Mouse (Mus musculus): ENCODE results near the gene Ccdc6.
A peak's percentile ranks its signal among the peaks of the same experiment; 100 is the strongest.
"Not testable (repeated sequence)": the region's sequence is repeated elsewhere in the genome, so short reads cannot be mapped to it uniquely, and the experiment has no call there.

Gene Ccdc6

DNA sequence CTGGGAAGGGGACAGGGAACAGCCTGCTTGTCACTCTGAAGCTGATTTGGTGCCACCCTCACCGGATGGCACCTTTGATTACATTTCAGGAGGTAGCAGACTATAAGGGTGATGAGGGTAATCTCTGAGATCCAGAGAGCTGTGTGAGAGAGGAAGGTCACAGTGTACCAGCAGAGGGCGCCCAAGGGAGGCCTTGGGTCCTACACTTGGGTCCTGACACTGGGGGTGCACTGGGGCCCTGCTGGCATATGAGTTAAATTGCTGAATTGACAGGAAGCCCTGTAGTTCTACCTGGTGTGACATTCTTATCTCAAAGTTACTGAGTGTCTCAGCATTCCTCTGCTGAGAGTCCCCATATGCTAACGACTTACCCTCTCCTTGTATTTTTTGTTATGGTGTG is 76.4 kb downstream of the Ccdc6 start:
- DNase-seq, result peak; percentile 69 to 70

DNA sequence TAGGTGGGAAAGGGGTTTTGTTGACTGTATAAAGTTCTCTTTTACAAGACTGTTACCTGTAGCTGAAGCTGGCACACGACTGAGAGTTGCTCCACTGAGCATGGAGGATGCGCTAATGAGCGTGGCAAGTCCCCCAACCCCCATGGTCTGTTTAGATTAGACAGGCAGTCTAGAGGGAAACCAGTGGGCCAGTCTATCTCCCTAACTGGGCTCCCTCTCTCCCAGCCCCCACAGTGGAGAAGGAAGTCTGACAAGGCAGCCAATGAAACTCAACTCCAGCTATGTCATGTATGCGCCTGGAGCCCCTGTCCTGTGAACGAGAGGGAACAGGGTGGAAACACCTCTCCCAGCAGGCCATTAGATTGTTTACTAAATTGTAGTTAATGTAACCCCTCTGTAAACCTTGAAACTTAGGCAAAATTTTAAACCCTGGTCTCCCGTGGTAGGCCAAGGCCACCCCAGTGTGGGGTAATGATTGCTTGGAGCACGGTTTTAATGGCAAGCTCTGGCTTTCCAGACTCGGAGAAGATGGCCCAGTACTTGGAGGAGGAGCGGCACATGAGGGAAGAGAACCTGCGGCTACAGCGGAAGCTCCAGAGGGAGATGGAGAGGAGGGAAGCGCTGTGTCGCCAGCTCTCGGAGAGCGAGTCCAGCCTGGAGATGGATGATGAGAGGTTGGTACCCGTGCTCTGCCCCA is 77.7 kb downstream of the Ccdc6 start:
- no peak for DNase-seq

DNA sequence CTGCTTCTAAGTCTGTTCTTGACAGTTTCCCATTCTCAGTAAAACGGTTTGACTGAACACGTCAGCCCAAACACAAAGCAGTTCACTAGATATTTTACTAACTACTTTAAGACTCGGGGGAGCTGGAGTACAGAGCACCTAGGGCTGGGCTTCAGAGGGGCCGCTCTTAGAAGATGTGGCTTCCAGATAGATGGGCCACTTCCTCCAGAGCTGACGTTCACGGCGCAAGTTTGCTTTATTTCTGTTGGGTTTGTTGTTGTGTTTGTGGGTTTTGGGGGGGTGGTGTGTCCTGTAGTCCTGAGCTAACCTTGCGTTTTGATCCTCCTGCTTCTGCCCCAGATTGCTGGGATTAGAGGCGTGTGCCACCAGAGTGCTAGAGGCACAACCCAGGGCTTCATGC is 83.8 kb downstream of the Ccdc6 start:
- DNase-seq, result peak in 1 of 2 experiments; percentile 19

GRCm38 (mm10) chr10:70181279-70181972 is 84.5 kb downstream of the Ccdc6 start:
- no peak for DNase-seq

- DNase-seq, result no peak
Observed at GRCm38 (mm10) chr10:70183210-70184080, 86.5 kb downstream of the Ccdc6 start.

GRCm38 (mm10) chr10:70186136-70186535 is 89.2 kb downstream of the Ccdc6 start:
- peak; percentile 27 to 43 for DNase-seq

DNA sequence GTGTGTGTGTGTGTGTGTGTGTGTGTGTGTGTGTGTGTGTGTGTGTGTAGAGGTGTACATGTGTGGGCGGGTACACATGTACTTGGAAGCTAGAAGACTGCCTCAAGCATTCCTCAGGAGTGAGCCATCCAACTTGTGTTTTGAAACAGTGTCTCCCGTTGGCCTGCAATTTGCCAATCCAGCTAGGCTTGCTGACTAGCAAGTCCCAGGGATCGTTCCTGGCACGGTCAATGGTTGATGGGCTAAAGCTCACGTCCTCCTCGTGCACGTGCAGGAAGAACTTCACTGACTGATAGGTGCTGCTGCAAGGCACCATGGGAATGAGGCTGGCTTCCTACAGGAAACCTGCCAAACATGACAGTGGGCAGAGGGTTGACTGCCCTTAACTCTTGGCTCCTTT is 89.7 kb downstream of the Ccdc6 start:
- DNase-seq, result no peak

DNA sequence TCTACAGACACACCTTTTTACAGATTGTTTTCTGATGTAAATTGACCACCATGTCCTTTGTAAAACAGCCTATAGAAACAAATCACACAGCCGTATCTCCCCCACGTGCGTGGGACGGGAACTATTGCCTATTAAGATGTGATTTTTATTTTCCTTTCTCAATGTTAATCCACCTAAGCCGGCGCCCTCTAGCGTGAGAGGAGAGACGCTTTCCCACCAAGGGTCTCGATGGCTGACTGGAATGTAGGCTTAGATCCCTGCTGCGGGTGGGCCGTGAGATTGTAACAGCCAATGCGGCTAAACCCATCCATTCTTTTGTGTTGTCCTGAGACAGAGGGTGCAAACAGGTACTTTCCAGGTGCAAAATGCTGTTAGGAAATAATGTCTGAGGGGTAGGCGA is 92.9 kb downstream of the Ccdc6 start:
- DNase-seq, result no peak

- no peak for DNase-seq
Observed at GRCm38 (mm10) chr10:70194283-70194682, 97.4 kb downstream of the Ccdc6 start.

DNA sequence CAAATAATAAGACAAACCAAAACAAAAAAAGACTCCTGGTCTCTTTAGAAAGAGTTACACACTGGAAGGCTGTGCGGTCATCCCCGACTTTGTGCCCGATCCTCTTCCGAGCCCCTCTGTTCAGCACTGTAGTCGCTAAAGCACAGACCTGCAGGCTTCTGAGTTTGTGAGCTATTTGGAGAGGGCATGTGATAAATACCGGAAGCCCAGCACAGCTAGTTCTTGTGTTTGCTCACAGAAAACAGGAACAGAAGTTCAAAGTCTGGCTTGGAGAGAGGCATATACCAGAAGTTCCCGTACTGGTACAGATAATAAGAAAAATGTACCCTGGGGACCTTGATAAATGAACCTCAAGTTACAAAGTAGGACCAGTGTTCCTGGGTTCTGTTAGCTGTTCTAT is 98.4 kb downstream of the Ccdc6 start:
- no peak for DNase-seq

DNA sequence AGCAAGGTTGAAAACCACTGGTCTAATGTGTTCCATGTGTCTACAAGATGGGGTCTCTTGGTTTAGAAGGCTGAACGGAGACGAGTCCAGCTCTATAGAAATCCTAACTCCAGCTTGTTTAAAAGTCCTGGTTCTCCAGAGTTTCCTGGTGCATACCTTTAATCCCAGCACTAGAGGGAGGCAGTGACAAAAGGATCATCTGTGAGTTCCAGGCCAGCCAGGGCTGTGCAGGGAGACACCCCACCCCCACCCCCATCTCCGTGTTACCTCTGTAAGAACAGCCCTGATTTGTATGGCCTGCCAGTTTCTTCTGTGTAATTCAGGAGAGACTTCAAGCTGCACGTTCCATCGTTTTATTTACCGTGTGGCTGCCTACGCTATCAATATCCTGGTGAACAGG is 98.9 kb downstream of the Ccdc6 start:
- DNase-seq, result no peak

DNA sequence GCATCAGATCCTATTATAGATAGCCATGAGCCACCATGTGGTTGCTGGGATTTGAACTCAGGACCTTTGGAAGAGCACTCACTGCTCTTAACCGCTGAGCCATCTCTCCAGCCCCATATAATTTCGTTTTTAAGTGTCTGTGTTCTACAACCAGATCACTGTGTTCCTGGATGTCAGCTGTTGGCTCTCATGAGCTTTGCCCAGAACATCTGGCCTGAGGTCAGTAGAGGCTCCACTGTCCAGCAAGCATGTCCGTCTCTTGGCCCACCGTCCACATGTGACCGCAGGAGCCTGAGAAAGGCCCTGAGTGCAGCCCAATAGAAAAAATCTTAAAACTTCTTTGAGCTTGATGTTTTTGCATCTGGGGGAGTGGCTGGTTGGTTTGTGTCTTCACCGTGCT is 99.7 kb downstream of the Ccdc6 start:
- no peak for DNase-seq

- DNase-seq, result no peak
Observed at GRCm38 (mm10) chr10:70197601-70198000, 100.7 kb downstream of the Ccdc6 start.

- DNase-seq, result no peak
Observed at GRCm38 (mm10) chr10:70198012-70198411, 101.1 kb downstream of the Ccdc6 start.

DNA sequence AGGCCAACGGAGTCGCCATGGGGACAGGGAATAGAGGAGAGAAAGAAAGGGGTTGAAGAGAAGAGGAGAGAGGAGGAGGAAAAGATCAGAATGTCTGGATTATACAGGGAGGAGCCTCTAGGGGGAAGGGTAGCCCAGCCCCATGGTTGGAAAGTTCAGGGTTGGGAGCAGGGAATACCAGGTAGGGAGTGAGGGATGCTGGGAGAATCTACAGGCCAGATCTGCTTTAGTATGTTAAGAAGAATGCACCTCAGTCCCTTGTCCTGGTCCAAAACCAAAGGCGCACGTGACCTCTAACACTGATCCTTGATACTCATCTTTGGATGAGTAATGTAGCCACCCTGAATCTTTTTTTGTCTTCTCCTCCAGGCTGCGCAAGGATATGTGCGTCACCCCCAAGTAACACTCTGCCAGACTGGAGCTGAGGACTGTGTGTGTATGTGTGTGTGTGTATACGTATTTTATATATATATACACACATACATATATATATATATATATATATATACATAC is 102.1 kb downstream of the Ccdc6 start:
- no peak for DNase-seq

DNA sequence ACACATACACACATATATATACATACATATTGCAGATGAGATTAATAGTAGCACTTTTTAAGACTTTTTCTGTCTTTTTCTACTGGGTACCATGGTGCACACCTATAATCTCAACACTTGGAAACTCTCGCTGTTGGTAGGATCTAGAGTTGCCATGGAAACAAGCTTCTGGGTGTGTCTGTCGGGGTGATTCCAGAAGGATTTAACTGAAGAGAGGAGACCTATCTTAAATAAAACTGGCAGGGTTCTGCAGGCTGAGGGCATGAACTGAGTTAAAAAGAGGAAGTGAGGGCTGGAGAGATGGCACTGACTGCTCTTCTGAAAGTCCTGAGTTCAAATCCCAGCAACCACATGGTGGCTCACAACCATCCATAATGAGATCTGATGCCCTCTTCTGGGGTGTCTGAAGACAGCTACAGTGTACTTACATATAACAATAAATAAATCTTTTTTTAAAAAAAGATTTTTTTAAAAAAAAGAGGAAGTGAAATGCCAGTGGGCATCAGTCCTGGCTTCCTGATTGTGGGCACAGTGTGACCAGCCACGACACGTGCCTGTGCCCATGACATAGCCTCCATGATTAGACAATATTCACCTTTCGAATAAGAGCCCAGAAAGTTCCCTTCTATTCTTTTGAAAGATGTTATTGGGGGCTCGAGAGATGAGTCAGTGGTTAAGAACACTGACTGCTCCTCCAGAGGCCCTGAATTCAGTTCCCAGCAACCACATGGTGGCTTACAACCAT is 102.7 kb downstream of the Ccdc6 start:
- no peak for DNase-seq

DNA sequence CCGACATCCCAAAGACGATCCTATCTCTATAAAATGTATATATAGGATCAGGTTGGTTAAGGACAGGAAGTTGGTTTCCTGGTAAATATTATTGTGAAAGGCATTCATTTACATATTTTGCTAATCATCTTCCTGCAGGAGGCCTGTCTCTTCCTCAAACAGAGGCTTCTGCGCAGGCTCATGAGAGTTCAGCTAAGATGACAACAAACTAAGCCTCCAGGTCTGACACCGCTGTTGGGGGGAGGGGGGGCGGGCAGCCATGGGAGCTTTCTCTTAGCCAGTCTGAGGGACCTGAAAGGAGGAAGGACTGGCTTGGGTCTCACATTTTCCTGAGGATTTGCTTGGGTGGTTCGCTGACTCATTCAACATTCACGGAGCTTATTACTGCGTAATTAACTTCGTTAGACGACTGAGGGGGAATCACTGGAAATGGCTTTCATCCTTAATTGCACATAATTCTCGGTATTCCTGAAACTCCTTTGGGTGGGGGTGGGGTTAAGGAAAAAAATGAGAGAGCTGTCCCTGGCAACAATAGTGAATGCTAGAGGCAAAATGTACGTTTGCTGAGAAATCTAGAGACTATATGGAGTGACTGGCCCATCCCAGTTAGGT is 104.1 kb downstream of the Ccdc6 start:
- no peak for DNase-seq

- DNase-seq, result no peak
Observed at GRCm38 (mm10) chr10:70204505-70205399, 107.8 kb downstream of the Ccdc6 start, which contains the start of gene Mrln. Mrln (plus strand) TSS chr10:70204664.

- DNase-seq, result no peak
Observed at GRCm38 (mm10) chr10:70211281-70211680, 114.4 kb downstream of the Ccdc6 start.

DNA sequence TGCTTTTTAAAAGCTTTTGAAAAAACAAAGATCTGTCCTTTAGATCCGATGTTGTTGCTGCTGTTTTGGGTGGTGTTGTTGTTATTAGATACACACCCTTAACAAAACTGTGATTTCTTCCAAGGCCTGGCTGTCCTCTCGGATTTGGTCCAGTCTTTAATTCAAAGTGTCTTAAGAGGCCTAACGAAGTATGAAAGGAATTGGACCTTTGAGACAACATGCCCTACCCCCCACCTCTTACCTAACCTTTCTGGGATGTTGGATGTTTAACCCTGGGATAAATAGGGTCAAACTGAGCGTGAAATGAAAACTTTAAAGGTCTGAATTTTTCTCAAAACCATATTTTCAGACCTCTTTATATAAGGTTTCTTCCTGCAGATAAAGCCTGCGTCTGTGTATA is 124.0 kb downstream of the Ccdc6 start:
- DNase-seq, result no peak

DNA sequence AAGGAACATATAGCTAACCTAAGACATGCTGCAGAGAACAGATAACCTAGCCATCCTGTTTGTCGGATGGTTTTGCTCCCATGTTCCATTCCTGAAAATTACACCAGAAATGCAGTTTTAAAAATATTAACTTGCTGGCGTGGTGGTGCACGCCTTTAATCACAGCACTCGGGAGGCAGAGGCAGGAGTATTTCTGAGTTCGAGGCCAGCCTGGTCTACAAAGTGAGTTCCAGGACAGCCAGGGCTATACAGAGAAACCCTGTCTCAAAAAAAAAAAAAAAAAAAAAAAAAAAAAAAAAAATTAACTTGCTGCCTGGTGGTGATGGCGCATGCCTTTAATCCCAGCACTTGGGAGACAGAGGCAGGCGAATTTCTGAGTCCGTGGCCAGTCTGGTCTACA is 125.3 kb downstream of the Ccdc6 start:
- DNase-seq, result not testable (repeated sequence)
